Mouse (Mus musculus): ENCODE results near the gene Adam19.

DNA sequence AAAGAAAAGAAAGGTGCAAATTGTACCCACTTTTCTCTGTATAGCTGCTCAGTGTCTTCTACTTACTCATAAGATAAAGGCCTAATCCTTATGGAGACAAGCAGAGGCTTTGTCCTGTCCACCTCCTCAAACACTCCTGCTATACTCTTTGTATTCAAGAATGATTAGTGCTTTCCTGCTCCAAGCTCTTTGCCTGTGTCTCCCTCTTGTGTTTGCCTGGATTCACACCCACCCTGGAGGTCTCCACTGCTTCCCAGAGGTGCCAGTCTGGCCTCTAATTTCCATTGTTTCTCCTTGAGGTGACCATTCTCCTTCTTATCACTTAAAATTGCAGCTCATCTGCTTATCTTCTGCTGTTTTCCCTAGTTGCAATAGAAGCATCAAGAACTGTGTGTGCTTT, 101.7 kb downstream of the Adam19 start:
- no peak for TF ChIP-seq POLR2A (IDR thresholded peaks at IDR 0.05; ENCODE audit: low read depth, low read length)
- TF ChIP-seq CTCF (conservative IDR thresholded peaks at IDR 0.05; ENCODE audit: insufficient read depth, insufficient read length, low read depth, low read length), result no peak
